In genomic region chr8:102978161-102978581, GRCm38 (mm10) we compare ENCODE assay signal across 9 mouse cellular contexts.
DNase-seq lines count a peak whose midpoint lies in the region; ATAC-seq lines count a peak whose summit lies in the region.
"Had no signal": no experiment of that assay in that cellular context is flagged by ENCODE, and none has a peak within 500 bp of the region (broad histone marks: within the 10 kb centered on the region; RNA-seq: fewer than 3 reads in every experiment).

No protein-coding gene starts in this region.

- H3K4me2 ChIP-seq in embryonic facial prominence, embryonic 14.5 days (ENCODE audit: low read depth, low read length) = no peak overlapping the region
- no peak overlapping the region for H3K4me2 ChIP-seq in midbrain, embryonic 13.5 days (replicated peaks)
- H3K4me2 ChIP-seq: neural tube, embryonic 12.5 days had no signal

- DNase-seq in left cerebral cortex, postnatal 4 days = peak; percentile 23
- no peak for DNase-seq in left cerebral cortex, postnatal 36 days (ENCODE audit: low spot score in 2 of 2)
- peak; percentile 86 for DNase-seq in embryonic facial prominence, embryonic 14.5 days (ENCODE audit: low spot score)
- peak; percentile 8 to 24 for DNase-seq in kidney, postnatal 36 days
- no peak for DNase-seq in cerebellum, postnatal 36 days
- no peak for DNase-seq in ovary, postnatal 14 days (ENCODE audit: low spot score)

- peak; percentile 73 for ATAC-seq in embryonic facial prominence, embryonic 14.5 days (ENCODE audit: low read depth)
- ATAC-seq in midbrain, embryonic 13.5 days = 0 out of 2 replicates have a peak, but pooled peaks have one; percentile 40
- no peak for ATAC-seq in megakaryocyte progenitor cell, adult 5-6 weeks (replicated peaks; ENCODE audit: poor library complexity)

- no peak overlapping the region for H3K4me3 ChIP-seq in embryonic facial prominence, embryonic 14.5 days (ENCODE audit: low read depth, low read length)
- no peak overlapping the region for H3K4me3 ChIP-seq in midbrain, embryonic 13.5 days (replicated peaks)
- H3K4me3 ChIP-seq: neural tube, embryonic 12.5 days had no signal

- H3K36me3 ChIP-seq in embryonic facial prominence, embryonic 14.5 days (ENCODE audit: control insufficient read depth, insufficient read depth, low read length) = no peaks in the 10 kb centered on the region
- H3K36me3 ChIP-seq in midbrain, embryonic 13.5 days = no peaks in the 10 kb centered on the region
- H3K36me3 ChIP-seq: neural tube, embryonic 12.5 days had no signal

- H3K27ac ChIP-seq in embryonic facial prominence, embryonic 14.5 days (replicated peaks; ENCODE audit: low read depth, low read length) = peak overlapping the region; percentile 68
- no peak overlapping the region for H3K27ac ChIP-seq in midbrain, embryonic 13.5 days
- H3K27ac ChIP-seq: neural tube, embryonic 12.5 days had no signal

- WGBS in embryonic facial prominence, embryonic 14.5 days = 28% methylated on average over 6 of the region's 7 CpGs
- WGBS in midbrain, embryonic 13.5 days = 66% methylated on average over 7 of the region's 7 CpGs

- H3K9ac ChIP-seq in embryonic facial prominence, embryonic 14.5 days (ENCODE audit: low read depth, low read length) = no peak overlapping the region
- H3K9ac ChIP-seq in midbrain, embryonic 13.5 days (replicated peaks) = no peak overlapping the region
- H3K9ac ChIP-seq: neural tube, embryonic 12.5 days had no signal

- no peaks in the 10 kb centered on the region for H3K27me3 ChIP-seq in embryonic facial prominence, embryonic 14.5 days (replicated peaks; ENCODE audit: control insufficient read depth, insufficient read depth, low read length)
- H3K27me3 ChIP-seq in midbrain, embryonic 13.5 days = no peaks in the 10 kb centered on the region
- H3K27me3 ChIP-seq: neural tube, embryonic 12.5 days had no signal

- H3K4me1 ChIP-seq in embryonic facial prominence, embryonic 14.5 days (ENCODE audit: control insufficient read depth, insufficient read depth, low read length) = peaks cover 20% of the 10 kb centered on the region
- H3K4me1 ChIP-seq in midbrain, embryonic 13.5 days (replicated peaks) = peaks cover 3% of the 10 kb centered on the region; the same call in 1 of the 2 replicates

- H3K9me3 ChIP-seq in embryonic facial prominence, embryonic 14.5 days (ENCODE audit: control insufficient read depth, low read length) = no peaks in the 10 kb centered on the region
- no peaks in the 10 kb centered on the region for H3K9me3 ChIP-seq in midbrain, embryonic 13.5 days
- H3K9me3 ChIP-seq: neural tube, embryonic 12.5 days had no signal

- intact Hi-C loops in left cerebral cortex, postnatal 4 days (cut with DNase I) = no loop called here
- intact Hi-C loops in left cerebral cortex, postnatal 36 days (cut with DNase I) = no loop called here

Comparison
In these comparisons a context has a peak if more than half of its experiments do, and no peak if none do; other contexts are left out.
1. DNase-seq: peak in left cerebral cortex, postnatal 4 days (single experiment), embryonic facial prominence, embryonic 14.5 days (single experiment) and kidney, postnatal 36 days (2 of 2); none in left cerebral cortex, postnatal 36 days (0 of 2), cerebellum, postnatal 36 days (0 of 2) and ovary, postnatal 14 days (single experiment).